Mouse (Mus musculus): ENCODE measurements around the gene Impg1.

- TF ChIP-seq CTCF (IDR thresholded peaks at IDR 0.05; ENCODE audit: control insufficient read depth, insufficient read depth, insufficient replicate concordance, low read depth, low read length): no peak
- no peak for TF ChIP-seq POLR2A (IDR thresholded peaks at IDR 0.05; ENCODE audit: control insufficient read depth, low read depth, low read length)
Measured at GRCm38 (mm10) chr9:80303518-80303917, 161.8 kb downstream of the Impg1 start.
